Mouse (Mus musculus) T-helper 17 cell (primary cell): Measurements from ENCODE around the gene Olfr522.
"Not testable (repeated sequence)": the region's sequence is repeated elsewhere in the genome, so short reads cannot be mapped to it uniquely, and the experiment has no call there.

Experiments used
- in situ Hi-C, 2 experiments: fragments of 300-600 bp; cut with MboI, MseI; formaldehyde crosslinking; loops; 1 replicate in 1 of 2; 2 replicates in 1 of 2; pipeline ENCODE4 v1.15.1; 2025; ENCODE audit warnings: high pct_unique_total_duplicates in 2 of 2

Olfr522 gene

DNA sequence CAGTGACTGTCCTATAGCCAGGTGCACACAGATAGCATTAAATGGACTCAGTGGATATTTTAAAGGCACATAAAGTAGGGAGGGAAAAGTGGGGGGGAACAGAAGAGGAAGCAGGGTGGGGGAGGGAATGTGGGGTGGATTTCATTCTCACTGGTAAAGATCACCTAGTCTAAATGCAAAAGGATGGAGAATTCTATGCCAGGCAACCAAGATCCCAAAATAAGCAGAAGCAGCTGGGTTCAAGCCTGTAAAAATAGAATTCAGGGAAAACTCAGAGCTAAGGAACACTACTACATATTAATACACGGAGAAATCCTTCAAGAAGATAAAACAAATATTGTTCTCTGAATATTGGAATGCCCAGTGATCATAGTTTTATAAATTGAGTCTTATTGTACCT lies 3.4 kb upstream of the Olfr522 start:
- in situ Hi-C loops = no loop called here

- in situ Hi-C loops = no loop called here
Measured at GRCm38 (mm10) chr7:140160363-140160762, 4.2 kb downstream of the Olfr522 start.

DNA sequence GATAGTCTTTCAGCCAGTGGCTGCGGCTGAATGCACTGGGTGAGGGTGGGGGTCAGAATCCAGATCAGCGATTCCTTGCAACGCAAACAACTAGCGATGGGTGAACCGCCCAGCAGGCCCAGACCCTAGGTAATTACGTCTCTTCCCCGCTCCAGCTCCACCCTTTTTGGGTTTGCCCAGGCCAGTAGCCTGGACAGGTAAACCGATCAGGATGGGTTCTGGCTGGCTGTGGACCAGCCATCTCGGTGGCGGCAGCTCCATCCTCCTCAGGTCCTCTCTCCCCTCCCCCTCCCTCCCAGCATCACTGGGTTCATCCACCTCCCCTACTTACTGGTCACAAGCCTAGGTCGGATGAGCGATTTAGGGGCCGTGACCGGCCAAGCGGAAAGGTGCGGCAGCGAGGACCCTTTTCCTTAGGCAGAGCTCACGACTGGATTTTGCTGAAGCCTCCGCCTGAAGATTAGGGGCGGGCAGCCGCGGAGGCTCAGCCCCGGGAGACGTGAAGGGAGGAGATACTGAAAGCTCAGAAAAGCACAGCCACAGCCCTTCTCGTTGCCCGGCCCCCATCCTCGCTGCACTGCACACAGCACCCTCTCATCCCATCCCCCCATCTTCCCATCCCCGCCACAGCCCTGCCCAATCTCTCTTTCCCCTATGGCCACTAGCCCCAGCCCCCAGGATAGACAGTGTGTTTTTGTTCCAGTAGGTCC lies 10.2 kb downstream of the Olfr522 start, which contains the start of gene Sprn:
Gene Sprn (minus strand): TSS at position 660 of the 710 bp plus-strand sequence.
- in situ Hi-C loops = no loop called here

GRCm38 (mm10) chr7:140153829-140154217 lies 10.7 kb downstream of the Olfr522 start:
- in situ Hi-C loops = no loop called here

GRCm38 (mm10) chr7:140153383-140153782 lies 11.2 kb downstream of the Olfr522 start:
- in situ Hi-C loops = no loop called here

DNA sequence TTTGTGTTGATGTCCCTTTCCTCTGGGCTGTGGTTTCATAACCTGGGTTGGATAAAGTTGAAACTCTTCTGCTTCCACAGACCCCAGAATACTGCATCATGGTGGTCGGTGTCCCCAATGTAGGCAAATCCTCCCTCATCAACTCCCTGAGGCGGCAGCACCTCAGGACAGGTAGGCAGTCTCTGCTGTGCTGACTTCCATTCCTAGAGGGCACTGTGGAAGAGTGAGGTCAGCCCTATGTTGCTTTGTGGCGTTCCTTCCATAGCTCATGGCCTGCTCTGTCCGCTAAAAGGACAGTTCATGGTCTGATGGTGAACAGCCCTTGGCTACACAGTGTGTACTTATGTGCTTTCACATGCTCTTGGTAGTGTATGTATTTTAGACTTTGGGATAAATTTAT lies 20.0 kb downstream of the Olfr522 start:
- in situ Hi-C loops = loop anchor here in 1 of 2 experiments (5.0 kb wide), 1 partner anchor 62 kb away; the partner anchor contains the start of gene Caly

- in situ Hi-C loops = loop anchor here in 1 of 2 experiments (5.0 kb wide), 1 partner anchor 59 kb away; the partner anchor contains the start of gene Caly
Measured at GRCm38 (mm10) chr7:140141350-140141749, 23.2 kb downstream of the Olfr522 start.

GRCm38 (mm10) chr7:140138021-140138310 lies 26.6 kb downstream of the Olfr522 start:
- in situ Hi-C loops = no loop called here

DNA sequence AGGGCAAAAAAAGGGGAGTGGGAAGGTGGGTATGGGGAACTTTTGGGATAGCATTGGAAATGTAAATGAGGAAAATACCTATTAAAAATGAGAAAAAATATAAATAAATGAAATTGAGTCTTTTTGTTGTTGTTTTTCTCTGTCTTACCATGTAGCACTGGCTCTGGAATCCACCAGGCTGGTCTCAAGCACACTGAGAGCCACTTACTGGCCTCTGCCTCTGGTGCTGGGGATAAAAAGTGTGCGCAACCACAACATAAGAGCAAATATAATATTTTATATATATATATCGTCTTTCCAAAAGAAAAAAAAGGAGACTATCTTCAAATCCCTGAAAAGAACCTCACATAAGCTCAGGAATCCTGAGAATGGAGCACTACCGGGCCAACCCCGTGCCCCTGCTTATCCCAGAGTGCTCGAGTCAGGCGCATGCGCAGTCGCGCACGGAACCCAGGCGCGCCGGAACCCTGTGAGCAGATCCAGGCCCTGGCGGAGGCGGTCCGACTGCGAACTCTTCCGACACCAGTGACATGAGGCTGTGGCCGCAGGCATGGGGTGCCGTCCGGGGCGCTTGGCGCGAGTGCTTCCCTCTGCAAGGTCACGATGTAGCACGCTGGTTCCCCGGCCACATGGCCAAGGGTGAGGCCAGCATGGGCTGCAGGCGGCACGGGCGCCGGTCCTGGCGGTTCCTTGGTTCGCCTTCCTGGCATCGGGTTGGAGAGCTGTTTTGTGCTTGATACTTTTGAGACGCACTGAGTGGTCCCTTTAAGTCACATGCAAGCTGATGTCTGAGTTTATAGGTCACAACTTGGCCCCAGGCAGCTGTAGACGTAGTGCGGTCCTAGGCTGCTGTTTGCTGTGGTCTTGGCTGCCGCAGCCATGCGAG lies 27.2 kb downstream of the Olfr522 start, which contains the start of gene Mtg1:
Gene Mtg1 (plus strand): TSS at position 430 of the 886 bp plus-strand sequence.
- in situ Hi-C loops = no loop called here

DNA sequence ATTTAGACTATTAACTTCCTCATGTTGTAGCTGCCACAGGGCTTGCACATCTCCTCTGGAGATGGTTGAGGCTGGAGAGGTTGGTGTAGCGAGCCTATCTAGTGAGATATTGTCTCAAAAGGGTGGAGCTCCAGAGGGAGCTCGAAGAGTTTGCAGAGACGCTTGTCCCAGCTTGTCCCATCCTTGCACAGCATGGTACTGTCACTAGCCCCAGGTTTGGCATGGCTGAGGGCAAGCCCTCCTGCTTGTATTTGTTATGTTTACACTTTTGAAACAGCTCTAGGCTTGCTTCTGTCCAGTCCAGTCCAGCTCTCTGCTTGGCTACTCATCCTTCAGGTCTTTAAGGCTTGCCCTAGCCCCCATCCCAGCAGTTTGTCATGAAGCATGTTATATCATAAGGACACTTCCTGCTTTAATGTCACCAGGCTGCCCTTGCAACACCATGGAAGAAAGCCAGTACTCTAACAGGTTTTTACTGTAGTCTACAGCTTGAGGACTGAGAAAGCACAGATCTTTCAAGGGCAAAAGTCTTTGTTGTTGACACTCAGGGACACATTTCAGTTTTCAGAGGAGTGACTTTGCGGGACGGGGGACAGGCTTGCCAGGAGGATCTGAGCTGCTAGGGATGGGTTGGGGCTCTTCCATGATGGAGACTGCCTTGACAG lies 29.3 kb downstream of the Olfr522 start:
- in situ Hi-C loops = no loop called here

- in situ Hi-C loops = not testable (repeated sequence)
Measured at GRCm38 (mm10) chr7:140134033-140134432, 30.5 kb downstream of the Olfr522 start.

GRCm38 (mm10) chr7:140132184-140132583 lies 32.4 kb downstream of the Olfr522 start:
- in situ Hi-C loops = not testable (repeated sequence)

DNA sequence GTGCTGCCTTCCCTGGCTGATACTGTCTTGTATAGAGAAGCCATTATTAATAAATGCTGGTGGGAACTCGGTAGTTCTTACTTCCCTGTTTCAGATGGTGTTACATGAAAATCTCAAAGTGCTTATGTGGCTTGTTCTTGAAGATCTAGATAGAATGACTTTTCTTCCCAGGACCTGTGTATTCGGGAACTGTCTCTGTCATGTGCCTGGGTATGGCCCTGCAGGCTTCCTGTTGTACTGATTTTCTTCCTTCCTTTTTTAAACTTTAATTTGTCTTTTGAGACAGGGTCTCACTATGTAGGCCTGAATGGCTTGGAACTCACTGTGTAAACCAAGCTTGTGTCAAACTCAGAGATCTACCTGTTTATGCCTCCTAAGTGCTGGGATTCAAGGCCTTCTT lies 36.7 kb downstream of the Olfr522 start:
- in situ Hi-C loops = no loop called here

DNA sequence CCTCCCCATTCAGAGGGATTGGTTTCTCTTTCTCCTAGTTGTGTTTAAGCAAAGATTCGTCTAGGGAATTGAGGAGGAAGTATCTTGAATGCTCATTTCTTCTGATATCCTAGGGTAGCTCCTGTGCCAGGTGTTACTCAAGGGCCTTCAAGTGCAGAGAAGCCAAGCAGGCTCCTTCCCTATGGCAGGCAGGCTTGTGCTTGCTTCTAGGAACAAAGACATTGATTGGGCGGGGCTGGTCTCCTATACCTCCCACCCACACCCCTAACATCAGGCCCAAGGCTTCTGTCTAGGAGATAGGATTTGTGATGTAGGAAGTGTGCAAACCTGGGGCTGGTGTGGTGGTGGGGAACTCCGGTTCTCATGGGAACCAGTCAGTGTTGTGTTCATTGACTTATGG lies 37.6 kb downstream of the Olfr522 start:
- in situ Hi-C loops = no loop called here

GRCm38 (mm10) chr7:140126022-140126350 lies 38.6 kb downstream of the Olfr522 start:
- in situ Hi-C loops = no loop called here

- in situ Hi-C loops = no loop called here
Measured at GRCm38 (mm10) chr7:140125278-140126021, 39.1 kb downstream of the Olfr522 start.

GRCm38 (mm10) chr7:140124382-140124781 lies 40.2 kb downstream of the Olfr522 start:
- in situ Hi-C loops = no loop called here

DNA sequence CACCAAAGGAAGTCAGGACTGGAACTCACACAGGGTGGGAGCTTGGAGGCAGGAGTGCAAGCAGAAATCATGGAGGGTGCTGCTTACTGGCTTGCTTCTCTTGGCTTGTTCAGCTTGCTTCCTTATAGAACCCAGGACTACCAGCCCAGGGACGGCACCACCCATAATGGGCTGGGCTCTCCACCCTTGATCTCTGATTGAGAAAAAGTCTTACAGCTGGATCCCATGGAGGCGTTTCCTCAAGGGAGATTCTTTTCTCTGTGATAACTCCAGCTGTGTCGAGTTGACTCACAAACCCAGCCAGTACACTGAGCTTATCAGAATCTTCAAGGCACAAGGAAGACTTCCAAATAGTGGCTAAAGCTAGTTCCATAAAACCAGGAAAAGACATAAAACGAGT lies 41.8 kb downstream of the Olfr522 start:
- in situ Hi-C loops = no loop called here

- in situ Hi-C loops = no loop called here
Measured at GRCm38 (mm10) chr7:140121338-140121910, 43.1 kb downstream of the Olfr522 start.

GRCm38 (mm10) chr7:140120484-140120883 lies 44.1 kb downstream of the Olfr522 start:
- in situ Hi-C loops = no loop called here
